In the genomic region with DNA sequence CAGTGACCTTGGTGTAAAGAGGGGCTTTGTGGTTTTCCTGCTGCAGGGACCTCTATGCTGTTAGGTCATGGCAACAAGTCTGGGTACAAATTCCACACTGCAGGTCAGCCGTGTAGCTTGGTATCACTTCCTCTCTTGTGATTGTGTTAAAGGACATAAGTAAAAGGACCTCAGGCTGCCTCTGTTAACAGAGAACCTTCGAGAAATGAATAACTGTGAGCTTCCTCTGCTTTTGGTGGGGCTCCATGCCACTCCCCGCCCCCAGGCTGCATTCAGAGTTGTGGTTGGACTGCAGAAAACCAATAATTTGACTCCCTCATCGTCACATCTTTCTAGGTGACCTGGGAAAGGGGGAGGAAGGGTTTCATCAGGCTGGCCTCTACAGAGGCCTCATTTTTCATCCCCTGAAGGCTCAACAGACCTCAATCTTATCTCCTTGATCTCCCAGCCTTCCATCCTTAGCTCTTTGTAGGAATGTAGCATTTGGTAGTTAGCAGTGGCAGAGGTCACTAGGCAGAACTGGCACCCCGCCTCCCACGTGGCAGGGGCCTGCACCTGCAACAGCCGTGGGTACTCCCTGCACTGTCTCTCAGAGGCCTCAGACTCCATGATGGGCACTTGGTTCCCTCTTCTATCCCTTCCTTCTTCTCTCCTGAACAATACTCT, we compare ENCODE assay signal across 8 mouse cellular contexts. TPM values are rescaled to one million over a fixed set of nuclear protein-coding genes. Genes with fewer than 3 reads are reported as not detected.
DNase-seq lines count a peak whose midpoint lies in the region; ATAC-seq lines count a peak whose summit lies in the region.

No protein-coding gene starts in this region.

- DNase-seq in neural tube, embryonic 11.5 days (ENCODE audit: low spot score) = no peak
- DNase-seq in neural tube, embryonic 10.5 days (ENCODE audit: extremely low spot score, low spot score) = no peak
- DNase-seq in forebrain, embryonic 11.5 days (ENCODE audit: low spot score) = no peak
- peak; percentile 30 to 31 for DNase-seq in lung, postnatal 4 days
- no peak for DNase-seq in urinary bladder, adult 18-20 months (ENCODE audit: low spot score in 2 of 2)
- no peak for DNase-seq in layer of hippocampus, adult 18-20 months (ENCODE audit: low spot score in 2 of 2)
- no peak for DNase-seq in testis, postnatal 10 days (ENCODE audit: low spot score)

- no peaks in the 10 kb centered on the region for H3K27me3 ChIP-seq in neural tube, embryonic 11.5 days (ENCODE audit: control insufficient read depth, insufficient read depth, low read length)
- H3K27me3 ChIP-seq in forebrain, embryonic 11.5 days (ENCODE audit: control insufficient read depth, insufficient read depth, low read length) = no peaks in the 10 kb centered on the region
- H3K27me3 ChIP-seq in kidney, embryonic 16.5 days (ENCODE audit: insufficient read depth, low read length) = no peaks in the 10 kb centered on the region

- no peaks in the 10 kb centered on the region for H3K36me3 ChIP-seq in neural tube, embryonic 11.5 days (ENCODE audit: control insufficient read depth, insufficient read depth, low read length)
- no peaks in the 10 kb centered on the region for H3K36me3 ChIP-seq in forebrain, embryonic 11.5 days (ENCODE audit: control insufficient read depth, insufficient read depth, low read length)
- H3K36me3 ChIP-seq in kidney, embryonic 16.5 days (ENCODE audit: insufficient read depth, low read length) = peaks cover 13% of the 10 kb centered on the region; the same call in 1 of the 2 replicates

- no peaks in the 10 kb centered on the region for H3K9me3 ChIP-seq in neural tube, embryonic 11.5 days (ENCODE audit: control insufficient read depth, low read length)
- H3K9me3 ChIP-seq in forebrain, embryonic 11.5 days (ENCODE audit: control insufficient read depth, low read length) = no peaks in the 10 kb centered on the region
- H3K9me3 ChIP-seq in kidney, embryonic 16.5 days (ENCODE audit: low read length) = no peaks in the 10 kb centered on the region

- no peak overlapping the region for H3K4me3 ChIP-seq in neural tube, embryonic 11.5 days (ENCODE audit: low read depth, low read length)
- no peak overlapping the region; the same call in 1 of the 2 replicates for H3K4me3 ChIP-seq in forebrain, embryonic 11.5 days (ENCODE audit: low read depth, low read length)
- peak overlapping the region; percentile 66 for H3K4me3 ChIP-seq in kidney, embryonic 16.5 days (ENCODE audit: low read length)

- no peak for ATAC-seq in neural tube, embryonic 11.5 days (ENCODE audit: insufficient read depth, low FRiP score, low TSS enrichment)
- no peak for ATAC-seq in forebrain, embryonic 11.5 days (replicated peaks; ENCODE audit: low FRiP score)
- no peak for ATAC-seq in kidney, embryonic 16.5 days (ENCODE audit: low FRiP score, low TSS enrichment)

- 77% methylated on average over 7 of the region's 7 CpGs for WGBS in neural tube, embryonic 11.5 days
- WGBS in forebrain, embryonic 11.5 days = 81% methylated on average over 7 of the region's 7 CpGs
- WGBS in kidney, embryonic 16.5 days = 39% methylated on average over 7 of the region's 7 CpGs

- peak overlapping the region; percentile 93; the same call in 1 of the 2 replicates for H3K4me2 ChIP-seq in neural tube, embryonic 11.5 days (ENCODE audit: low read depth)
- peak overlapping the region; percentile 86; the same call in 1 of the 2 replicates for H3K4me2 ChIP-seq in forebrain, embryonic 11.5 days (ENCODE audit: low read depth, low read length, severe bottlenecking)
- H3K4me2 ChIP-seq in kidney, embryonic 16.5 days (replicated peaks; ENCODE audit: low read depth, low read length) = peak overlapping the region; percentile 63

- no peak overlapping the region for H3K9ac ChIP-seq in neural tube, embryonic 11.5 days (ENCODE audit: low read length)
- H3K9ac ChIP-seq in forebrain, embryonic 11.5 days (ENCODE audit: low read length) = no peak overlapping the region
- peak overlapping the region; percentile 81 for H3K9ac ChIP-seq in kidney, embryonic 16.5 days (replicated peaks; ENCODE audit: low read length)

- peaks cover 3% of the 10 kb centered on the region; the same call in 1 of the 2 replicates for H3K4me1 ChIP-seq in neural tube, embryonic 11.5 days (ENCODE audit: control insufficient read depth, insufficient read depth, low read length)
- peaks cover 4% of the 10 kb centered on the region; the same call in 1 of the 2 replicates for H3K4me1 ChIP-seq in forebrain, embryonic 11.5 days (replicated peaks; ENCODE audit: control insufficient read depth, insufficient read depth, low read length)
- H3K4me1 ChIP-seq in kidney, embryonic 16.5 days (ENCODE audit: insufficient read depth, low read length) = peaks cover 19% of the 10 kb centered on the region

- H3K27ac ChIP-seq in neural tube, embryonic 11.5 days (ENCODE audit: low read depth, low read length) = no peak overlapping the region
- H3K27ac ChIP-seq in forebrain, embryonic 11.5 days (ENCODE audit: low read depth, low read length) = no peak overlapping the region
- H3K27ac ChIP-seq in kidney, embryonic 16.5 days (ENCODE audit: low read length) = peak overlapping the region; percentile 89; the same call in 1 of the 2 replicates

RNA-seq across cellular contexts. Expression of gene Mavs, which starts 1.2 kb away (rescaled TPM):
- 14.3 and 15.2 TPM in 2 replicates for polyA plus RNA-seq in neural tube, embryonic 11.5 days (2014; fragmentation: Nextera tagmentation; extraction: Ambion mirVana)
- 16.6 and 17.1 TPM in 2 replicates for polyA plus RNA-seq in forebrain, embryonic 11.5 days (2014; fragmentation: Nextera tagmentation; extraction: Ambion mirVana)
- 37.9 TPM in 2 replicates for polyA plus RNA-seq in kidney, embryonic 16.5 days (2015; fragmentation: Nextera tagmentation; extraction: Ambion mirVana)
- 1 to 10 TPM; 7.6 to 9.4 TPM for total RNA-seq in layer of hippocampus, adult 18-20 months (2021)

RNA-seq across cellular contexts. Expression of gene Pank2, which starts 27.2 kb away (rescaled TPM):
- 58.2 and 58.5 TPM in 2 replicates for polyA plus RNA-seq in neural tube, embryonic 11.5 days (2014; fragmentation: Nextera tagmentation; extraction: Ambion mirVana)
- polyA plus RNA-seq in forebrain, embryonic 11.5 days (2014; fragmentation: Nextera tagmentation; extraction: Ambion mirVana) = 66.3 and 66.5 TPM in 2 replicates
- polyA plus RNA-seq in kidney, embryonic 16.5 days (2015; fragmentation: Nextera tagmentation; extraction: Ambion mirVana) = 27.2 and 30.8 TPM in 2 replicates
- total RNA-seq in layer of hippocampus, adult 18-20 months (2021) = 10 to 100 TPM; 51.1 to 60.1 TPM

RNA-seq across cellular contexts. Expression of gene Ap5s1, which starts 28.2 kb away (rescaled TPM):
- polyA plus RNA-seq in neural tube, embryonic 11.5 days (2014; fragmentation: Nextera tagmentation; extraction: Ambion mirVana) = 27.6 and 29.0 TPM in 2 replicates
- 30.6 and 31.4 TPM in 2 replicates for polyA plus RNA-seq in forebrain, embryonic 11.5 days (2014; fragmentation: Nextera tagmentation; extraction: Ambion mirVana)
- polyA plus RNA-seq in kidney, embryonic 16.5 days (2015; fragmentation: Nextera tagmentation; extraction: Ambion mirVana) = 30.2 and 30.9 TPM in 2 replicates
- 10 to 100 TPM; 22.1 to 24.4 TPM for total RNA-seq in layer of hippocampus, adult 18-20 months (2021)

RNA-seq across cellular contexts. Expression of gene Spef1, which starts 48.0 kb away (rescaled TPM):
- polyA plus RNA-seq in neural tube, embryonic 11.5 days (2014; fragmentation: Nextera tagmentation; extraction: Ambion mirVana) = 5.8 and 6.0 TPM in 2 replicates
- polyA plus RNA-seq in forebrain, embryonic 11.5 days (2014; fragmentation: Nextera tagmentation; extraction: Ambion mirVana) = 9.3 and 10.3 TPM in 2 replicates
- 3.3 and 4.7 TPM in 2 replicates for polyA plus RNA-seq in kidney, embryonic 16.5 days (2015; fragmentation: Nextera tagmentation; extraction: Ambion mirVana)
- 1 to 10 TPM; 7.2 to 9.0 TPM for total RNA-seq in layer of hippocampus, adult 18-20 months (2021)

RNA-seq across cellular contexts. Expression of gene Cdc25b, which starts 48.4 kb away (rescaled TPM):
- 108 and 115 TPM in 2 replicates for polyA plus RNA-seq in neural tube, embryonic 11.5 days (2014; fragmentation: Nextera tagmentation; extraction: Ambion mirVana)
- polyA plus RNA-seq in forebrain, embryonic 11.5 days (2014; fragmentation: Nextera tagmentation; extraction: Ambion mirVana) = 92.2 and 93.0 TPM in 2 replicates
- 73.8 and 87.0 TPM in 2 replicates for polyA plus RNA-seq in kidney, embryonic 16.5 days (2015; fragmentation: Nextera tagmentation; extraction: Ambion mirVana)
- 10 to 100 TPM; 15.5 to 15.9 TPM for total RNA-seq in layer of hippocampus, adult 18-20 months (2021)

Comparison
In these comparisons a context has a peak if more than half of its experiments do, and no peak if none do; other contexts are left out.
1. DNase-seq: peak in lung, postnatal 4 days (2 of 2); none in neural tube, embryonic 11.5 days (single experiment), neural tube, embryonic 10.5 days (single experiment), forebrain, embryonic 11.5 days (single experiment), urinary bladder, adult 18-20 months (0 of 2), layer of hippocampus, adult 18-20 months (0 of 2) and testis, postnatal 10 days (single experiment).
2. Peak in every context shown above with its lines, with median percentiles within 50 percentile points of each other: H3K4me2 ChIP-seq.